Mouse (Mus musculus): ENCODE results near the gene Tagap.
"Not testable (repeated sequence)": the region's sequence is repeated elsewhere in the genome, so short reads cannot be mapped to it uniquely, and the experiment has no call there.

The Tagap gene

DNA sequence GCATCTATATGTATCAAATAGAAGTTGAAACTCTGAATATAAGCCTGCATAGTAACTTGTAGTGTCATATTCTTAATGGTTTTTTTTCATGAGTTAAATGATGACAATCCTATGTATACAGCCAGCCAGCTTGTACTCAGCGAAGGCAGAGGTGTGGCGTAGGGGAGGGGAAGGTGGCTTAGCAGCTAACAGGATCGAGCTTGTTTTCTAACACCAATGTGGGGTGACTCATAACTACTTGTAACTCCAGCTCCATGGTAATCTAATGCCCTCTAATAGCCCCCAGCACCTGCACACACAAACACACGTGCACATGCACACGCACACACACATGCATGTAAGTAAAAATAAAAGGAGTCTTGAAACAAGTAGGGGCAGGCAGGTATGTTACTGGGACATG is 42.7 kb downstream of the Tagap start:
- not testable (repeated sequence) for DNase-seq (ENCODE audit: low read depth, low spot score)

DNA sequence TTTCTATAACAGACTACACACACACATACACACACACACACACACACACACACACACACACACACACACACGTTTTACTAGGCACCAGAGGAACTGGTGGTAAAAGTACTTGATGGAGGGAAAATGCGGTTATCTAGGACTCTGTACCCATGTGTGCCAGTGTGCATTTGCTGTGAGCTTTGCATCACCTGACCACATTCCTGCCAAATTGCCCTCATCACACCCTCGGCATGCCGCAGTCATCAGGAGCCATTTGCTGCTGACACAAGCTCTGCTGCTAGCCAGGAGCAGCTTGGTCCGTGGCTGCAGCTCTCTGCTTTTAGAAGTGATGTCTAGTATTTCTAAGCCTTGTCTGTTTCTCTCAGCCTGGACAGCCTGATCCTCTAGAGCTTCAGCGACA is 44.0 kb downstream of the Tagap start:
- DNase-seq (ENCODE audit: low read depth, low spot score), result not testable (repeated sequence)

- not testable (repeated sequence) for DNase-seq (ENCODE audit: low read depth, low spot score)
These were observed 57.7 kb downstream of the Tagap start for GRCm38 (mm10) chr17:7983484-7983883.
